Mouse (Mus musculus): ENCODE measurements around the gene Abhd8.

- no peak for TF ChIP-seq CTCF (IDR thresholded peaks at IDR 0.05; ENCODE audit: insufficient read depth, low read depth, low read length)
- 0 out of 2 replicates have a peak, but pooled peaks have one; percentile 35 for TF ChIP-seq POLR2A (IDR thresholded peaks at IDR 0.05; ENCODE audit: insufficient read depth, low read depth, low read length)
Observed at GRCm38 (mm10) chr8:71507589-71508104, 44.2 kb upstream of the Abhd8 start.

Measured in olfactory bulb, adult 2 months (tissue).